Mouse (Mus musculus) R1 (cell line): ENCODE measurements at regions not wholly inside any gene's neighbourhood (a gene's known extent, or its start where the extent isn't known, plus 50 kb on each side); places are given as distances from the start of the nearest gene placed in this dataset.

Experiments used
- DNase-seq: peaks from one replicate; pipeline ENCODE4 v3.0.0-alpha.2; 2018; ENCODE audit warnings: low read depth, low spot score

GRCm38 (mm10) chrX:5873464-5873863, 173.8 kb upstream of the Nudt11 start:
- DNase-seq = no peak

DNA sequence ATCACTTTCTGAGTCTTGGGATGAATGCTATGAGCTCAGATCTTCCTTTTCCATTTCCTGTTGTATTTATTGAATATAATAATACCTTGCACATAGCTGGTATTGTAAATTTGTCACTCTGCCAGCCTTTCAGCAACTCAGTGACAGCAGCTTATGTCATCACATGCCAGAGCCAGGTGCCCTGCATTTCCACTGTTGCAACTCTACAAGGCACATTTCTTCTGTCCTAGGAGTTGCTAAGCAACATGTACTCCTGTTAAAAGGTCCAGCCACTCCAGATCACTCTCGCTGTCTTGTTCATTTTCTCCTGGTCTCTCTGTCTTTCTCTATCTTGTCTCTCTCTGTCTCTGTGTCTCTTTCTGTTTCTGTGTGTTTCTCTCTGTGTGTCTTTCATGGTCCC, 130.1 kb upstream of the Nudt11 start:
- DNase-seq = no peak

- DNase-seq = no peak
Measured at GRCm38 (mm10) chrX:5933517-5933916, 113.7 kb upstream of the Nudt11 start.

GRCm38 (mm10) chrX:5941956-5942355, 105.3 kb upstream of the Nudt11 start:
- peak; percentile 48 for DNase-seq
